Mouse (Mus musculus): Measurements from ENCODE around the gene Nrxn1. TPM values are rescaled to one million over a fixed set of nuclear protein-coding genes. Genes with fewer than 3 reads are reported as not detected.

The Nrxn1 gene
- total RNA-seq, 1 experiment from 2014 or later = not detected

DNA sequence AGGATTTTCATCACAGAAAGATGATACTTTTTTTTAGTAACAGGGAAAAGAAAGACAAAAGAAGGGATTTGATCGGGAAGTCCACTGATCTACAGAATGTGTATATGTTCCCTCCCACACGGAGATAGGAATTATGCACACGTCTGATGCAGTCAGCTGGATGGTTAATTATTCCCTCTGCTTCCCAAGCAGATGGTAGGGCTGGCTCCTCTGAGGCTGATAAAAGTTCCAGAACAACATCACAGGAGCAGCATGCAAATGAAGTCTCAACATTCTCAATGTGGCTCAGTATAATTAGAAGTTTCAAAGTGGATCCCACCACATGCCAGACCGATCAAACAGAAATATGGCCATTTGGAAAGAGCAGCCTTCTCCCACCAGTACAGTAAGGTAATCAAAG, 388.1 kb downstream of the Nrxn1 start:
- no peak for ATAC-seq (replicated peaks; ENCODE audit: insufficient number of reproducible peaks, low FRiP score, low TSS enrichment, poor library complexity, severe bottlenecking)

- ATAC-seq (replicated peaks; ENCODE audit: insufficient number of reproducible peaks, low FRiP score, low TSS enrichment, poor library complexity, severe bottlenecking) = no peak
Measured at GRCm38 (mm10) chr17:90702626-90703025, 390.2 kb downstream of the Nrxn1 start.

- no peak for ATAC-seq (replicated peaks; ENCODE audit: insufficient number of reproducible peaks, low FRiP score, low TSS enrichment, poor library complexity, severe bottlenecking)
Measured at GRCm38 (mm10) chr17:90696071-90696800, 396.6 kb downstream of the Nrxn1 start.

- ATAC-seq (replicated peaks; ENCODE audit: insufficient number of reproducible peaks, low FRiP score, low TSS enrichment, poor library complexity, severe bottlenecking) = no peak
Measured at GRCm38 (mm10) chr17:90695086-90695584, 397.7 kb downstream of the Nrxn1 start.

DNA sequence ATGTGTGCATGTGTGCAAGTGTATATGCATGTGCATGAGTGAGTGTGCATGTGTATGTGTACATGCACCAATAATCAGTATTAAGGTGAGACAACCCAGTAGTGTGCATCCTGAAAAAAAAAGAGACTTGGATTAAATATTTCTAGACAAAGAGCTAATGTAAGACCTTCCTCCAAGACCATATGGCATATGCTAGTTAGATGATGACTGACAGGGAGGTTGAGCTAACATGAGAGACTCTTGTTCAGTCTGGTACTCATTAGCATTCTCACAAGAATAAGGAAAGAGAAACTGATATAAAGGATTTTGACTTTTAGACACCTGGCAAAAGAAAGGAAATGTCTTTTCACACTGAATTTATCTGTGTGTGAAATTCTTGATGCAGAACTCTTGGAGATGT, 408.7 kb downstream of the Nrxn1 start:
- no peak for ATAC-seq (replicated peaks; ENCODE audit: insufficient number of reproducible peaks, low FRiP score, low TSS enrichment, poor library complexity, severe bottlenecking)

- no peak for ATAC-seq (replicated peaks; ENCODE audit: insufficient number of reproducible peaks, low FRiP score, low TSS enrichment, poor library complexity, severe bottlenecking)
Measured at GRCm38 (mm10) chr17:90681019-90681418, 411.9 kb downstream of the Nrxn1 start.

- ATAC-seq (replicated peaks; ENCODE audit: insufficient number of reproducible peaks, low FRiP score, low TSS enrichment, poor library complexity, severe bottlenecking) = no peak
Measured at GRCm38 (mm10) chr17:90676676-90677075, 416.2 kb downstream of the Nrxn1 start.

DNA sequence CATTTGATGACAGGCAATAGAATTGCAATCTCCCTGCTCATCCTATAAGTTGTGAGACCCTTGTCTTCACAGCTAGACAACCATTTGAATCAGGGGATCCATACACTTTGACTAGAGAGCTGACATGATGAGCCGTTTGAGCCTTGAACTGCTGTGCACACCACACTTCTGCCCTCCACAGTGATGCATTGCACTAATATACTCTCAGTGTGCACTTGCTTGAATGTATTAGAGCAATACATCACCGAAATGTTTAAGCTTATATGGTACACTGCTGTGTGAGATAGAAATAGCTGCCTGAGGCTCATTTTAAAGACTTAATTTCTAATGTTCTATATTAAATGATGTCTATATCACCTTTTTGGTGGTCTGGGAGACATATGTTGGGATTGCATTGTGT, 430.6 kb downstream of the Nrxn1 start:
- no peak for ATAC-seq (replicated peaks; ENCODE audit: insufficient number of reproducible peaks, low FRiP score, low TSS enrichment, poor library complexity, severe bottlenecking)

DNA sequence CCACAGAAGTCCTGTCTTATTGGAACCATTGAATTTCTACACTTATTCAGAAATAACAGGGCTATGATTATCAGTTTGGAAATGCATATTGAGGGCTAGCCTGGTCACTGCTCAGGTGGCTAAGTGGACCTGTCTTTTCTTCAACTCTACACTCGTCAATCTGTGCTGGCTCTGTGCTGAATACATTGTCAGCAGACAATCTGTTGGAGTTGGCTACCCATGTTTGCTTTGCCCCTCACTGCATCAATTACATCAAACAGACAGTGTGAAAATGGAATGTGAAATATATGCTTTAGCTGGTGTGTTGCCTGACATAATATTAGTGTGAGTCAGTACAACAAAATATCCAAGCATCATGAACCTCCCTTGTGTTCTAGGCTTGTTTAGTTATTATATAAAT, 438.4 kb downstream of the Nrxn1 start:
- ATAC-seq (replicated peaks; ENCODE audit: insufficient number of reproducible peaks, low FRiP score, low TSS enrichment, poor library complexity, severe bottlenecking) = no peak

DNA sequence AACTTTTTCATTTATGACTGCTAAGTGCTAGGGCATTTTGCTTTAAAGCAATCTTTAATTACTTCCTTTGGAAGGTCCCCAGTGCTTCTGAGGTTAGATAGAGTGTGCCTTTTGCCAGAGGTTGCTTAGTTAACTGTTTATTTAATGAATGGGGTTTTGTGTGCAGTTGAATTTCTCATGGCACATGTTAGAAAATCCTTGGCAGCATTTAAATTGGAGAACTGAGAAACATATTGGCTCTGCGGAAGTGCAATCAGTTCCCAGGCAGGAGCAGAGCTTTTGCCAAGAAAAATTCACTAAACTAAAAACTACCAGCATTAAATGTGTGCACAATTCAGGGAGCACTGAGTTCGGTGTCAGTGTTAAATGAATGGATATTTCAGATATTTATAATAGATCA, 439.5 kb downstream of the Nrxn1 start:
- ATAC-seq (replicated peaks; ENCODE audit: insufficient number of reproducible peaks, low FRiP score, low TSS enrichment, poor library complexity, severe bottlenecking) = no peak

DNA sequence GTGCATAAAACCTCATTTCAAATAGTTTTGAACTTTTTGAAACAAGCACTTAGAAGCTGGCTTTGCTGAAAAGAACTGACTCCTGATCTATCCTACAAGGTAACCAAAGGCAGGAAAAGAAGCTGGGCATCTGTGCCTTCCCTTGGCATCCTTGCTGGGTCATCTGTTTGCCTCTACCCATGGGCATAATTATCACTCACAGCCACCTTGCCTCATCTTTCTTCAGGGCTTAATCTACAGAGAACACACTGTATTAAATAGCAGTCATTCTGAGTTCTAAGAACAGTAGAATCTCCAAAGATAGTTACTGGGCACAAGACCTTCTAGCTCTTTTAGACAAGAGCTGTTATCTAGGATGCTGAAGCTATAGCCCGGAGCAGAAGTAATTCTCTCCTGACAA, 442.6 kb downstream of the Nrxn1 start:
- no peak for ATAC-seq (replicated peaks; ENCODE audit: insufficient number of reproducible peaks, low FRiP score, low TSS enrichment, poor library complexity, severe bottlenecking)

- no peak for ATAC-seq (replicated peaks; ENCODE audit: insufficient number of reproducible peaks, low FRiP score, low TSS enrichment, poor library complexity, severe bottlenecking)
Measured at GRCm38 (mm10) chr17:90638970-90639524, 453.8 kb downstream of the Nrxn1 start.

GRCm38 (mm10) chr17:90638183-90638727, 454.6 kb downstream of the Nrxn1 start:
- no peak for ATAC-seq (replicated peaks; ENCODE audit: insufficient number of reproducible peaks, low FRiP score, low TSS enrichment, poor library complexity, severe bottlenecking)

GRCm38 (mm10) chr17:90631371-90631770, 461.5 kb downstream of the Nrxn1 start:
- ATAC-seq (replicated peaks; ENCODE audit: insufficient number of reproducible peaks, low FRiP score, low TSS enrichment, poor library complexity, severe bottlenecking) = no peak

DNA sequence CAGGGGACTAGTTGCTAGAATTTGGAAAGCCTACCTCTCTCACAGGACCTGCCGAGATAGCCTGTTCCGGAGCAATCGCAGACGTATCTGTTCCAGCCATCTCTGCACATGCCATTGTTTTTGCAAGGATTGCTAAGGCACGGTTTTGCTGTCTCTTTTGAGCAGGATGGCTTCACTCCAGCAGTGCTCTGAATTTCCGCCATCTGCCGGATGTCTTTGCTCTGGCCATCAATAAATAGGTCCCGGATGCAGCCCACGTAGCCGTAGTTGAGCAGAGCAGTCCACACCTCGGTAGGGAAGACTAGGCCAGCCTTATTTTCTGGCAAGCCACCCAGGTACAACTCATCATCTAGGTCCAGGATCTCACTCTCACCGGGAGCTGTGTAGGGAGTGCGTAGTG, 463.0 kb downstream of the Nrxn1 start:
- no peak for ATAC-seq (replicated peaks; ENCODE audit: insufficient number of reproducible peaks, low FRiP score, low TSS enrichment, poor library complexity, severe bottlenecking)

GRCm38 (mm10) chr17:90628469-90628868, 464.4 kb downstream of the Nrxn1 start:
- no peak for ATAC-seq (replicated peaks; ENCODE audit: insufficient number of reproducible peaks, low FRiP score, low TSS enrichment, poor library complexity, severe bottlenecking)

- ATAC-seq (replicated peaks; ENCODE audit: insufficient number of reproducible peaks, low FRiP score, low TSS enrichment, poor library complexity, severe bottlenecking) = no peak
Measured at GRCm38 (mm10) chr17:90628004-90628403, 464.9 kb downstream of the Nrxn1 start.

GRCm38 (mm10) chr17:90627395-90627794, 465.5 kb downstream of the Nrxn1 start:
- ATAC-seq (replicated peaks; ENCODE audit: insufficient number of reproducible peaks, low FRiP score, low TSS enrichment, poor library complexity, severe bottlenecking) = no peak

- no peak for ATAC-seq (replicated peaks; ENCODE audit: insufficient number of reproducible peaks, low FRiP score, low TSS enrichment, poor library complexity, severe bottlenecking)
Measured at GRCm38 (mm10) chr17:90624591-90625266, 468.1 kb downstream of the Nrxn1 start.

DNA sequence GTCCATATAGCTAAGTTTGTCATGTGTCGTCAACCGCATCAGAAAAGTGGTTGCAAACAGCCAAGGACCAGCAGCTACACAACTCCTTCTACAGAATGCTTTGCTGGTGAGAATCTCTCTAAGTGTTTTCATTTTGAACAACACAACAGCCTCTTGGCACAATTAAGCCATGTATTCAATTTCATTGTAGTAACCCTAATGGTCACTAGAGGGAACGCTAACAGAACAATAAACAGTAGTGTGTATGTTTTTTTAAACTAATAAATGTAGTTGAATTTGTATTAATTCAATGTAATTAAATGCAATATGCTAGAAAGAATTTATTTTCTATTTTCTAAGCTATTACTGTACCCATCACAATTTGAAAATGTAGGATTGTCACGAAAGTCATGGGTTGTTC, 471.0 kb downstream of the Nrxn1 start:
- ATAC-seq (replicated peaks; ENCODE audit: insufficient number of reproducible peaks, low FRiP score, low TSS enrichment, poor library complexity, severe bottlenecking) = no peak
